Mouse (Mus musculus): ENCODE measurements around the gene Ptprf.
A peak's percentile ranks its signal among the peaks of the same experiment; 100 is the strongest.

Ptprf gene

GRCm38 (mm10) chr4:118286202-118286601 is 5.0 kb downstream of the Ptprf start:
- no peak for DNase-seq (ENCODE audit: low read depth, low spot score)

DNA sequence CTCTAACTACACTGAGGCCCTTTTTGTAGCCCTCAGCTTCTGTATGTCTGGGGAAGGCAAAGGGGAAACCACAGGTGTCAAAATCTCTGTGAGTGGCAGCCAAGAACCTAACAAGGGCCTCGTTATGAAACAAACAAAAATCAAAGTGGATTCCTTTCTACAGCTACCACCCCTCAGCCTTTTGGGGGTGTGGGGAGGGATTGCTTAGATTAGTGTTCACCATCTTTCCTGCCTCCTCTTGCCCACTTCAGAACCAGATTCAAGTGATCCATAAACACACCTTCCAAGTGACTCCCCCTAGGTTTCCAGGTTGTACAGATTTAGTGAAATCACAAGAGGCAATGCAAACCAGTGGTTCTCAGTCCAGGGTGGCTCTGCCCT is 9.0 kb downstream of the Ptprf start:
- DNase-seq (ENCODE audit: low read depth, low spot score), result no peak

- DNase-seq (ENCODE audit: low read depth, low spot score), result no peak
Measured at GRCm38 (mm10) chr4:118281444-118282181, 9.6 kb downstream of the Ptprf start.

DNA sequence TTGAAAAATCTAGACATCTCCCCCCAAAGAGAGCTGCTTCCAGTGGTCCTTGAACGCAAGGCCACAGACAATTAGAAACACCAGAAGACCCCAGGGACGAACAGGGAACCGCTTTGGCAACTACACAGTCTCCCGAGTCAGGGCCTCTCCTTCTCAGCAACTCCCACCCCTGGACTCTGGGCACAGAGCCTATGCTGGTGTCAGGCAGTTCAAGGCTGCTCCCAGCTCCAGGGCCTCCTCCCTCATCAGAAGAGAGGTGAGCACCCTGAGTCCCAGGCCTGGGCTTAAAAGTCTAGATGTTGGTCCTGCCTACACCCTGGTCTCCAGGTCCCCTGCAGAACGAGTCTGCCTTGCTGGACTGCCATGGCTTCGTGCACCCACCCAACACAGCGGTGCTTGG is 10.7 kb downstream of the Ptprf start:
- no peak for DNase-seq (ENCODE audit: low read depth, low spot score)

DNA sequence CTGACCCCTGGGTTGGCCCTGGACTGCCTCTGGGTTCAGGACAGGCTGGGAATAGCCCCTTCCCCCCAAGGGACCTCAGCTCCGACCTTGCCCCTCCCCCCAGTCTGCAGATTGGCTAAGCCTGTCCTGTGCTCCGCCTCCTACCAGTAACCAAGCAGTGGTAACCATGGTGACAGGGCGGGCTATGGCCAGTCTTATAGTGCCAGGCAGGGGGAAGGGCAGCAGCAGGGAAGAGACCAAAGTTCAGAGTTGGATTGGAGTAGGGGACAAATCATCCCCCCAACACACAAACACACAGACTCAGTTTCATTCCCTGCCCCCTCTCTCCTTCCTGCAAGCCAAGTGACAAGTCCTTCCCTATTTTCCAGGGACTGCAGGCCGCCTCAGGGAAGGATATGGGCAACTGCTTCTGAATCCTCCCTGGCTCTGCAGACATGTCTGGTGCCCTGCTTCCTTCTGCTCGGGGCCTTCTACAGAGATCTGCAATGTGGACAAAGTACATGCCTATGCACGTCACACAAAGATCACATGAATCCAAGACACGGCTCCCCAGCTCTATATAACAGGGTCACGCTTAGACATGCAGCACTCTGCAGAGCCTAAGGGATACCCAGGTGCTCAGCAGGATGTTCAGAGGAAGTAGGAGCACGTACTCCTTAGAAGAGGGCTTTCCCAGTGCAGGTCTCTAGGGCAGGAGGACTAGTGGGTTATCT is 14.5 kb downstream of the Ptprf start:
- no peak for DNase-seq (ENCODE audit: low read depth, low spot score)

DNA sequence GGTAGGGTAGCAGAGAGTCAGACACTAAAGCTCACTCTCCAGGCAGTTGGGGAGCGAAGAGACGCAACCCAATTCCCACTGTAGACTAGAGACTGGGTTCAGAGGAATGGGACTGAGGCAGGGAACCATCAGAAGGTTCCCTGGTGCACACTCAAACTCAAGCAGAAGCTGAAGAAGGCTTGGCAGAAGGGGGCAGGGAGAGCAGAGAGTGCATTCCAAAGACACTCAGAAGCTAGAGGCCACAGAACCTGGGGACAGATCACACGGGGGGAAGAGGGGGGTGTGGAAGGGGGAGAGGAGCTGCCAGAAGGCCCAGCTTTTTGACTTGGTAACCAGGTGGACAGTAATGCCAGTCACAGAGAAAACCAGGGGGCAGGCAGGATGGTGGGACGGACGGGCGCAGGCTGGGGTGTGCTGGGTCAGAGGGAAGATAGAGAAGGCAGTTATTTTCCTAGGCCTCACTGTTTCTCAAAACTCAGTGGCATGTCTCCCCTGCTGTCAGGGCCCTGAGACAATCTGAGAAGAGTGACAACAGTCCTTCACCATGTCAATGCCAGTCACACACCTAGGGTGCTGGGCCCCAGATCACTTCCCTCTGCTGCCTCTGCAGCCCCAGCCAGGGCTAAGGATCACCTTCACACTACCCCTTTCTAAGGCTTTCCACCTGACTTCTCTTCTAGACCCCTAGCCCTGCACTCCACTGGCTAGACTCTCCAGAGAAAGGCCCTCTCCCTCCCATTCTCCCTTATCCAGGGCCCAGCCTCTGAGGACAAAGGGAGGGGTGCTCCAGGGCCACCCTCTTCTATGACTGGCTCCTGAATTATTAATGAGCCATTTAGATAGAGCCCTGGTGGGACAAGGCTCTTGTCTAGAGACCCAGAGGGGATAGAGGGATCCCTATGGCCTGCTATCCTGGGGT is 15.3 kb downstream of the Ptprf start:
- no peak for DNase-seq (ENCODE audit: low read depth, low spot score)

DNA sequence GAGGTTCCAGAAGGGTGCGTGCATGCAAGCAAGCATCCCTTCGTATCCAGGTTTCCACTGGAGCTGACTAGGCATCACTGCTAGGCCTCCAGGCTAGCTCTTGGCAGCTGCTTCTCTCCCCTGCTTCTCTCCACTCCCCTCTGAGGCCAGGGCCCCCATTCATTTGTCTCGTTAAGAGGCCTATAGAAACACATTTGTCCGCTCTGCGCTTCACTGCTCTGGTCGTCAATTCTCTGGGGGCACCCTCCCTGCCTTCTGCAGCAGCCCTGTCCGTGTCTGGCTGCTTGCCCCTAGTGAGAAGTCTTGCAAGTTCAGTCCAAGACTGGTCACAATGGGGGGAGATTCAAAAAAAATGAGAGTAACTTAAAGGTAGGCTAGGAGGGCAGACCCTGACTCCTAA is 16.7 kb downstream of the Ptprf start:
- no peak for DNase-seq (ENCODE audit: low read depth, low spot score)

GRCm38 (mm10) chr4:118273998-118274397 is 17.2 kb downstream of the Ptprf start:
- DNase-seq (ENCODE audit: low read depth, low spot score), result no peak

DNA sequence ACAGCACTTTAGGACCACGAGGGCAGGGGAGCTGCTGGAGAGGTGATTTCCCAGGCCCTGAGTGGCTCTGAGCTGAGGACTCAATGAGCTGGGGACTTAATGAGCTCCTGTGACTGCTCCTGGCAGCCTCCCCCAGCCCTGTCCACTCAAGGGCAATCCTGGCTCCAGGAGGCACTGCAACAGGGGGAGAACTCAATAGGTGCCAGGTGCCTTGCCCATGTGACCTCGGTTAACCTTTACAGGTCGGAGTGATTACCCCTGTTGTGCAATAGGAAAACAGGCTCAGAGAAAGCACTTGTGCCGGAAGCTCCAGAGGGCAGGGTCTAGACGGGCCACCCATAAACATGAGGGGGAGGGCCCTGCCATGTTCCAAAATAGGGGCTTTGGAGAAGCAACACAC is 17.7 kb downstream of the Ptprf start:
- DNase-seq (ENCODE audit: low read depth, low spot score), result no peak

GRCm38 (mm10) chr4:118272871-118273270 is 18.3 kb downstream of the Ptprf start:
- no peak for DNase-seq (ENCODE audit: low read depth, low spot score)

GRCm38 (mm10) chr4:118272258-118272657 is 18.9 kb downstream of the Ptprf start:
- no peak for DNase-seq (ENCODE audit: low read depth, low spot score)

GRCm38 (mm10) chr4:118271556-118272074 is 19.6 kb downstream of the Ptprf start:
- no peak for DNase-seq (ENCODE audit: low read depth, low spot score)

DNA sequence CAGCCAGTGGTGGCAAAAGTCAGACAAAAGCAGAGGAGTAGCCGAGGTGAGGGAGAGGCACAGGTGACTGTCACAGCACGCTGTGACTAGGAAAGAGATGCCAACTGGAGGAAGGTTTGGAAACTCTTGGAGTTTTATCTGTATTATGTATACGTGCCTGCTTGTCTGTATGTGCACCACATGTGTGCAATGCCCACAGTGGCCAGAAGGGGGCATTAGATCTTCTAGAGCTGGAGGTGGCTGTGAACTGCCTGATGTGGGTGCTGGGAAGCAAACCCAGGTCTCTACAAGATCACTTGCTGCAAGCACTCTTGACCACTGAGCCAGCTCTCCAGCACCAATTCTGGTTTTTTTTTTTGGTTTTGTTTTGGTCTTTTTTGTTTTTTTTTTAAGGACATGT is 20.5 kb downstream of the Ptprf start:
- DNase-seq (ENCODE audit: low read depth, low spot score), result no peak

GRCm38 (mm10) chr4:118269999-118270398 is 21.2 kb downstream of the Ptprf start:
- no peak for DNase-seq (ENCODE audit: low read depth, low spot score)

DNA sequence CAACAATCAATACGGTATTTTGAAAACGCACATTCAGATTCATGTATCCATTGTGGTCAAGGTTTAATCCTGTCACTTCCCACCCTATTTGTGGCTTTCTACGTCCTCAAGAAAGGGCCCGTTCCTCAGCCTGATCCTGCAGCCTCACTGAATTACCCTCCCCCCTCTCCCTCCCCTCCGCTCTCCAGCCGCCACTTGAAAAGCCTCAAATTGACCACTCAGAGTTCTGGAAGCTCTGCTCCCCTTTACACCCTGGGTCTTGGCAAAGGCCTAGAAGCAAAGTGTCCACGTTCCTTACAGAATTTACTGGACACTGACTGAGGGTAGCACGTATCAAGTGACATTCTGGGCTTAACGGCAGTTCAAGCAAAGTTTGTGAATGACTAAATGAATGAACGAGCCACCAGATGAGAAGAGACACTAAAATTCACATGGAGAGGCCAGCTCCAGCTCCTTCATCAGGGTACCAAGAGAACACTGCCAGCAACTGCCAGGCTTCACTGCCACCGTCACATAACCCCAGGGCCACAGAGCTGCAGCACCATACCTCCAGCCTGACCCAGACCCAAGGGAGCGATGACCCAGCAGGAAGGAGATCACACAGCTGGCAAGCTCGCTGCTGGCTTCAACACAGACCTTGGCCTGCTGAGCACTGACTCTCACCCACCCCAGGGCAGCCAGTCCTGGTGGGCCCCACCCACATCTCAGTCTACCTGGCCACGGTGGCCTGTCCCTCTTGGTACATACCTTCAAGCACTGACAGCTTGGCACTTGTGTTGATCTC is 22.6 kb downstream of the Ptprf start:
- no peak for DNase-seq (ENCODE audit: low read depth, low spot score)

- no peak for DNase-seq (ENCODE audit: low read depth, low spot score)
Measured at GRCm38 (mm10) chr4:118265557-118265956, 25.6 kb downstream of the Ptprf start.

- DNase-seq (ENCODE audit: low read depth, low spot score), result no peak
Measured at GRCm38 (mm10) chr4:118261771-118262473, 29.3 kb downstream of the Ptprf start.

DNA sequence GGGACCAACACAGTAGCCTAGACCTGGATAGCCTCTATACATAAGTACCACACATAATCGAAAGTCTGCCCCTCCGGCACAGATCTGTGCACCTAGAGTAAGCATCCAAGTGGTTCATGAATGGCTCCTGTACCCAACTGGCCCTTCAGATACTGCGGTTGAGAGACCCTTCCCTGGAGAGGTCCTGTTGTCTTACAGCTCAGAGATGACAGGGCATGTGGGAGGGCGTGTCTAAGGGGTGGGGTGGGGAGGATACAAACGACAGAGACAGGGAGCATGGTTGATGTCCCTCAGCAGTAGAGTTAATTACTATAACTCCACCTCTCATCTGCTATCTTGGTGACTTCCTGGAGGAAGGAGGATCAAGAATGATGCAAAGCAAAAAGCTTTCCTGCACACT is 29.9 kb downstream of the Ptprf start:
- no peak for DNase-seq (ENCODE audit: low read depth, low spot score)

DNA sequence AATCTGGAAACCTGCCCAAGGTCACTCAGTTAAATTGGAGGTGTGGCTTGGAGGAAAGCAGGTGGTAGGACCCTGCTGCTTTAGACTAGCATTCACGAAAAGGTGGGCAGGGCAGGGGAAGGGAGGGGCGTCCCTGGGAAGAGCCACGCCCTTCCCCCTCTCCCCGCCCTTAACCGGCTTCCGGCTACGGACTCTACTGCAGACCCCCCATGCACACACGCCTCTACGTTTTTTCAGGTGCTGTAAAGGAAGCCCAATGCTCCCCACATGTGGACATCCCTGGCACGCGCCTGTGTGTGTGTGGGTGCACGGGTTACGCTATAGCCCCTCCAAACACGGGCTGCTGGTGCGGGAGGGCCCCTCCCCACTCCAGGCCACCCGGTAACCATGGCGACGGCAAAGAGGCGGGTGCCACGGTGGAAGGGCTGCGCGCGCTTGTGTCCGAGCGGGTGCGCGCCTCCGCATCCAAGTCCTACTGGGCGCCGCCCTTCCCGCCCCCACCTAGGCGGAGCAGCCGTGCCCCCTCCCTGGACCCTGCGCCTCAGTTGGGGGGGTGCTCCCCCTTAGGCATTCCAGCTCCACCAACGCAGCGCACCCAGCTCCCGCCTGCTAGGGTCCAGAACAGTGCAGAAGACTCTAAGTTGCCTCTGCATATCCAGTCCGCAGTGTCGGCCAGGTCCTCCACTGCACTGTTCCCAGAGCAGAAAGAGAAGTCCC is 30.5 kb downstream of the Ptprf start:
- peak; percentile 39 for DNase-seq (ENCODE audit: low read depth, low spot score)

Data from CD4-positive helper T cell, adult 2 months (primary cell).